Mouse (Mus musculus) erythroblast, embryonic 14.5 days (primary cell): ENCODE results near the gene Tiam1. TPM values are rescaled to one million over a fixed set of nuclear protein-coding genes. Genes with fewer than 3 reads are reported as not detected.

Experiments
- H3K27me3 ChIP-seq: 2 replicates; pipeline ENCODE4 v1.6.1; 2012; ENCODE audit warnings: inconsistent platforms; ENCODE audit not compliant: control insufficient read depth
- H3K36me3 ChIP-seq: 2 replicates; pipeline ENCODE4 v1.6.1; 2012; ENCODE audit warnings: mild to moderate bottlenecking, inconsistent platforms; ENCODE audit not compliant: control insufficient read depth
- H3K4me1 ChIP-seq: 2 replicates; pipeline ENCODE4 v1.6.1; 2012; ENCODE audit warnings: inconsistent platforms; ENCODE audit not compliant: control insufficient read depth
- H3K4me3 ChIP-seq: replicated peaks from 2 replicates; pipeline ENCODE3; 2012; ENCODE audit warnings: moderate library complexity, mild to moderate bottlenecking, inconsistent platforms
- H3K9me3 ChIP-seq: 2 replicates; pipeline ENCODE4 v1.6.1; 2012; ENCODE audit warnings: low read length, inconsistent platforms, mixed read lengths; ENCODE audit not compliant: control insufficient read depth
- GATA1 ChIP-seq: IDR thresholded peaks from 2 replicates; pipeline ENCODE4 v1.6.1; 2012; ENCODE audit warnings: low read length, inconsistent platforms, mixed read lengths
- TAL1 ChIP-seq: IDR thresholded peaks from 3 replicates; pipeline ENCODE4 v1.6.1; 2012; ENCODE audit warnings: low read length, inconsistent platforms, mixed read lengths
- polyA plus RNA-seq: library from polyadenylated mRNA; stranded (reverse); fragments of >175 nt; gene quantifications from 2 replicates; pipeline ENCODE4 v1.2.3, GENCODE M21; 2012

The Tiam1 gene
- polyA plus RNA-seq, 1 experiment: 0.89 TPM

GRCm38 (mm10) chr16:89980075-89980744 lies 163.4 kb downstream of the Tiam1 start:
- H3K36me3 ChIP-seq: no peaks in the 10 kb centered on the region
- no peaks in the 10 kb centered on the region for H3K9me3 ChIP-seq
- no peak overlapping the region for H3K4me3 ChIP-seq
- H3K27me3 ChIP-seq: no peaks in the 10 kb centered on the region
- H3K4me1 ChIP-seq: peaks cover 21% of the 10 kb centered on the region
- no peak for TF ChIP-seq GATA1
- TF ChIP-seq TAL1: no peak

GRCm38 (mm10) chr16:89975441-89975840 lies 168.1 kb downstream of the Tiam1 start:
- H3K4me3 ChIP-seq: no peak overlapping the region
- no peak for TF ChIP-seq TAL1
- no peak for TF ChIP-seq GATA1
- H3K9me3 ChIP-seq: no peaks in the 10 kb centered on the region
- H3K27me3 ChIP-seq: no peaks in the 10 kb centered on the region
- no peaks in the 10 kb centered on the region for H3K4me1 ChIP-seq
- H3K36me3 ChIP-seq: no peaks in the 10 kb centered on the region

DNA sequence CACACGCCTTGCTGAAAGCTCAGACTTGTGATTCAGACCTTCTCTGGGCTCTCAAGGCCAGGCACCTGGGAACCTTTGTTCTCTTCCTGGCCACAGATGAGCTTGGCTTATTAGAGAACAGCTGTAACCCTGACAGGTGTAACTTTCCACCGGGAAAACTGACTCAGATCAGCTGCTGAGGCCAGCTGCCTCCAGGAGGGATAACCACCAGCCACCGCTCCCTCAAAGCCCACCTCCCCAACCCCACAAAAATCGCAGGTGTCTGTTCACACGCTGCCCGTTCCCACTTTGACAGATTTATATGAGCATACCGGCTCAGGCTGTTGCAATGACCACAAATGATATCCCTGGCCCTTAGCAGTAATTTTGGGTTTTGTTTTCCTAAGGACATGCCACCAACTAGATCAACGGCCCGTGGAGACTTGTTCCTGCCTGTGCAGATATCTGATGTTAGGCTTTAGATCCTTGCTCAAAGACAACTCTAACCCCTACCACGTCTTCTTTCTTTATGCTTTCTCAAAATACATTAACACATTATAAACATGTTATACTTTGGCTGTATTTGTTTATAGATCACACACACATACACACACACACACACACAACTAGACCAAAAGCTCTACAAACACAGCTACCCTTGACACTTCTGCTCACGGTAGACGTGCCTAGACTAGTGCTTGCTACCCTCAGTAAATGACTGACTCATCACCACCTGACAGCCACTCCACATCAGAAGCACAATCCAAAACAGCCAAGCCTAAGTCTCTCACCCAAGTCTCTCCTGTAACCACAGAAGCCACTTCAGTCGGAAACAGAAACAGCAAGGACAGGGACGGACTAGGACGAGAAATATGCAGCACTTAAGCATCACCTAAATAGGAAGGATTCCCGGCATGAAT lies 169.5 kb downstream of the Tiam1 start:
- TF ChIP-seq TAL1: no peak
- TF ChIP-seq GATA1: no peak
- no peaks in the 10 kb centered on the region for H3K27me3 ChIP-seq
- H3K4me3 ChIP-seq: no peak overlapping the region
- no peaks in the 10 kb centered on the region for H3K9me3 ChIP-seq
- no peaks in the 10 kb centered on the region for H3K4me1 ChIP-seq
- H3K36me3 ChIP-seq: no peaks in the 10 kb centered on the region

- TF ChIP-seq TAL1: no peak
- no peak for TF ChIP-seq GATA1
These were observed 170.6 kb downstream of the Tiam1 start for GRCm38 (mm10) chr16:89972854-89973487.

GRCm38 (mm10) chr16:89972018-89972417 lies 171.6 kb downstream of the Tiam1 start:
- Histone ChIP-seq H3K9me3 (peaks cover under 1% of the 10 kb centered on the region; the same call in 1 of the 2 replicates), H3K36me3 (no peaks in the 10 kb centered on the region), H3K27me3 (no peaks in the 10 kb centered on the region), H3K4me3 (no peak overlapping the region), H3K4me1 (no peaks in the 10 kb centered on the region)
- TF ChIP-seq GATA1 (no peak), TAL1 (no peak)

More at GRCm38 (mm10) chr16:89972854-89973487, 170.6 kb downstream of the Tiam1 start:
- H3K9me3 ChIP-seq: no peaks in the 10 kb centered on the region
- no peaks in the 10 kb centered on the region for H3K27me3 ChIP-seq
- H3K36me3 ChIP-seq: no peaks in the 10 kb centered on the region
- no peak overlapping the region for H3K4me3 ChIP-seq
- H3K4me1 ChIP-seq: no peaks in the 10 kb centered on the region

DNA sequence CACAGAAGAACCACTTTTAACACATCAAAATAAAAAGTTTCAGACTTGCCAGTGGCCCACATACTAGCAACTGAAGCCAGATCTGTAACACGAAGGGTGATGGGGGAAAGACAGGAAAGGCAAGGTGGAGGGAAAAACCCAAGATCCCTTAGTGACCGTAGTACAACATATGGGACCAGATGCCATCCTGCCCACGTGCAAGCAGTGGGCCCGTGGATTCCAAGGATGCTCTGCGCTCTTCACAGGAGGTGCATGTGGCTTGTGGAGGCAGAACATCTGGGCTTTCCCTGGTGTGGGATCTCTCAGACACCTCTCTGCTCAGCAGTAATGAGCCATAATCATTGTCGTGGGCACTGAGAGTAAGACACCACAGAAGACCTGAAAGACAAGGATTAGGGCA lies 175.5 kb downstream of the Tiam1 start:
- H3K9me3 ChIP-seq: peaks cover 19% of the 10 kb centered on the region
- no peaks in the 10 kb centered on the region for H3K36me3 ChIP-seq
- H3K4me1 ChIP-seq: no peaks in the 10 kb centered on the region
- no peak for TF ChIP-seq TAL1
- no peak for TF ChIP-seq GATA1
- no peak overlapping the region for H3K4me3 ChIP-seq
- H3K27me3 ChIP-seq: no peaks in the 10 kb centered on the region

DNA sequence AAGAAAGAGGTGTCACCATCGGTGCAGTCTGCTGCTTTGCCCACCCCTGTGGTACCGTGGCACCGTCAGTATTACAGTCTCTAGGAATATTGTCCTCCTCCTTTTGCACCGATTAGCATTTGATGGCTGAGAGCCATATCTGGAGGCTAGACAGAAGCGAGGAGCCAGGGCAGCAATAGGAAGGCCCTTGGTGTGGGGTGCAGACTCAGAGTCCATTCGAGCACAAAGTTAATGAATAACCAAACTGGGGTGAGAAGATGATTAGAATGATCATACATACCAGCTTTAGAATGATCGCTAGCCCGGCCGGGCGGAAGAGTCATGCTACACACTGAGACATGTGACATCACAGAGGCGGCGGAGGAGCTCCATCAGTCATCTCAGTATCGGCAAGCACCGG lies 180.7 kb downstream of the Tiam1 start:
- TF ChIP-seq GATA1 (no peak), TAL1 (no peak)

DNA sequence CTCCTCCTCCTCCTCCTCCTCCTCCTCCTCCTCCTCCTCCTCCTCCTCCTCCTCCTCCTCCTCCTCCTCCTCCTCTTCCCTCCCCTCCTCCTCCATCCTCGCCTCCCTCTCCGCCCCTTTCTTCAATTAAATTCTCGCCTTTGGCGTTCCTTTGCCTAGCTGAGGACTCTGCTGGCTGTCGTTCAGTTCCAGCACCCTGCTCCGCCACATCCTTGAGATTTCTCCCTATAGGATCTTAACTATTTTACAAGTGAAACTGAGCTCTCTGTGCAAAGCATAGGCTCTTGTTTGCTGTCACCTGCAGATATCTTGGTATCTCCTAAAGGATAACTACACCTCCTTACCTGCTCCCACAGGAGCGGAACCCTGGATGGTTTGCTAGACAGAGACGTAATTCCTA lies 182.7 kb downstream of the Tiam1 start:
- Histone ChIP-seq H3K36me3 (no peaks in the 10 kb centered on the region), H3K4me3 (no peak overlapping the region)

More for the DNA sequence above, 180.7 kb downstream of the Tiam1 start:
- peaks cover 23% of the 10 kb centered on the region for H3K9me3 ChIP-seq
- no peaks in the 10 kb centered on the region; the same call in 1 of the 2 replicates for H3K4me1 ChIP-seq
- H3K36me3 ChIP-seq: no peaks in the 10 kb centered on the region
- no peak overlapping the region for H3K4me3 ChIP-seq
- peaks cover 47% of the 10 kb centered on the region for H3K27me3 ChIP-seq

More for the DNA sequence above, 182.7 kb downstream of the Tiam1 start:
- H3K27me3 ChIP-seq: peaks cover 47% of the 10 kb centered on the region
- no peak for TF ChIP-seq GATA1
- TF ChIP-seq TAL1: no peak
- H3K4me1 ChIP-seq: no peaks in the 10 kb centered on the region; the same call in 1 of the 2 replicates
- peaks cover 16% of the 10 kb centered on the region for H3K9me3 ChIP-seq
